Mouse (Mus musculus) stomach, embryonic 14.5 days (tissue): ENCODE results near the gene Sdc4. TPM values are rescaled to one million over a fixed set of nuclear protein-coding genes. Genes with fewer than 3 reads are reported as not detected.
A peak's percentile ranks its signal among the peaks of the same experiment; 100 is the strongest.

Experiments used
- ATAC-seq: fragments of 200-750 bp; cut with Nextera tagmentation; 2 replicates; pipeline ENCODE4 v1.8.0; 2017; ENCODE audit warnings: low read depth, moderate TSS enrichment; ENCODE audit not compliant: insufficient number of reproducible peaks, insufficient read depth, low FRiP score
- H3K27ac ChIP-seq: fragments of 300-500 bp; sonication (generic); 2 replicates; pipeline ENCODE4 v1.5.1; 2014; ENCODE audit warnings: mild to moderate bottlenecking, low read length, moderate library complexity, mixed read lengths
- H3K27me3 ChIP-seq: fragments of 300-500 bp; sonication (generic); 2 replicates; pipeline ENCODE4 v1.6.1; 2014; ENCODE audit warnings: low read length, control low read depth, mixed read lengths; ENCODE audit not compliant: control insufficient read depth, insufficient read depth
- H3K36me3 ChIP-seq: fragments of 300-500 bp; sonication (generic); 2 replicates; pipeline ENCODE4 v1.6.1; 2014; ENCODE audit warnings: mild to moderate bottlenecking, control low read depth, low read length, moderate library complexity, mixed read lengths; ENCODE audit not compliant: control insufficient read depth, insufficient read depth
- H3K4me1 ChIP-seq: fragments of 300-500 bp; sonication (generic); 2 replicates; pipeline ENCODE4 v1.6.1; 2014; ENCODE audit warnings: low read length, control low read depth, mixed read lengths; ENCODE audit not compliant: control insufficient read depth, insufficient read depth
- H3K4me2 ChIP-seq: fragments of 300-500 bp; sonication (generic); replicated peaks from 2 replicates; pipeline ENCODE4 v1.6.1; 2014; ENCODE audit warnings: low read depth, low read length, control low read depth
- H3K4me3 ChIP-seq: fragments of 300-500 bp; sonication (generic); 2 replicates; pipeline ENCODE4 v1.5.1; 2014; ENCODE audit warnings: low read depth, low read length, control low read depth
- H3K9ac ChIP-seq: fragments of 300-500 bp; sonication (generic); replicated peaks from 2 replicates; pipeline ENCODE4 v1.6.1; 2014; ENCODE audit warnings: low read depth, mild to moderate bottlenecking, control low read depth, low read length, moderate library complexity, mixed read lengths
- H3K9me3 ChIP-seq: fragments of 300-500 bp; sonication (generic); 2 replicates; pipeline ENCODE4 v1.6.1; 2016; ENCODE audit warnings: low read depth, low read length, control low read depth; ENCODE audit not compliant: control insufficient read depth
- WGBS: fragments of 180-500 bp; shearing (Covaris S2); extraction: QIAGEN DNeasy Blood & Tissue Kit; methylation state at CpG from one replicate; pipeline ENCODE4 v1.1.7; 2014; 5-methylcytosine and 5-hydroxymethylcytosine counted together
- polyA plus RNA-seq: library from polyadenylated mRNA; unstranded; fragments of >200 nt; fragmentation: Nextera tagmentation; extraction: Ambion mirVana; gene quantifications from 2 replicates; pipeline ENCODE4 v1.2.1, GENCODE M21; 2014

Gene Sdc4
- polyA plus RNA-seq = 104 and 120 TPM in 2 replicates

GRCm38 (mm10) chr2:164443460-164444000 is at the start of gene Sdc4:
Gene Sdc4 (minus strand): TSS chr2:164443887.
- peak within 1 kb of the TSS; percentile 65 for H3K4me2 ChIP-seq
- no peaks in the 10 kb centered on the region for H3K36me3 ChIP-seq
- peaks cover 26% of the 10 kb centered on the region; the same call in 1 of the 2 replicates for H3K4me1 ChIP-seq
- peak within 1 kb of the TSS; percentile 69 for H3K27ac ChIP-seq
- peak within 1 kb of the TSS; percentile 82 for H3K9ac ChIP-seq
- H3K27me3 ChIP-seq = no peaks in the 10 kb centered on the region
- WGBS = 10% methylated on average over 18 of the region's 18 CpGs
- H3K9me3 ChIP-seq = no peaks in the 10 kb centered on the region
- H3K4me3 ChIP-seq = peak within 1 kb of the TSS; percentile 64
- no peak; the same call in 1 of the 2 replicates for ATAC-seq

- no peak overlapping the region for H3K9ac ChIP-seq
- H3K27ac ChIP-seq = no peak overlapping the region
- WGBS = 74% methylated on average over 9 of the region's 9 CpGs
- H3K27me3 ChIP-seq = no peaks in the 10 kb centered on the region
- no peak for ATAC-seq
- no peaks in the 10 kb centered on the region; the same call in 1 of the 2 replicates for H3K36me3 ChIP-seq
- no peak overlapping the region for H3K4me3 ChIP-seq
- no peaks in the 10 kb centered on the region for H3K9me3 ChIP-seq
- H3K4me2 ChIP-seq = no peak overlapping the region
- peaks cover 12% of the 10 kb centered on the region; the same call in 1 of the 2 replicates for H3K4me1 ChIP-seq
Measured at GRCm38 (mm10) chr2:164487812-164488211, 44.1 kb upstream of the Sdc4 start.

DNA sequence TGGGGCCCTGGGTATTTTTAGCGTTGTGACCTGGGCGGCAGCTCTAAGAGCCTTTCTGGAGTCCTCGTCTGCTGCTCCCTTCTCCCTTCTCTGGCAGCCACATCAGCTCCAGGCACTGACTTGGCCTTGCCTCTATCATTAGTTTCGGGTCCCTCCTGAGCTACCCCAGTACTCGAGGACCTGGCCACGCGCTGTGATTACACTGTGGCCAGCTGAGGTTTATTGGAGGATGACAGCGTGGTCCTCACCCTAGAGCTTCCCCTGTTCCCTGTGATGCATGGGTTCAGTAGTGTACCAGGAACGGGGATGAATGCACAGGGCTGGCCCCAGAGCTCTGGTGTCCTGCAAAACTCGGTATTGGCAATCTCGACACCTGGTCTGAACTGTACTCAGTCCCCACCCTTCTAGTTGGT is 43.4 kb upstream of the Sdc4 start:
- H3K36me3 ChIP-seq = no peaks in the 10 kb centered on the region; the same call in 1 of the 2 replicates
- H3K4me2 ChIP-seq = peak overlapping the region; percentile 94
- ATAC-seq = no peak
- no peak overlapping the region for H3K27ac ChIP-seq
- H3K27me3 ChIP-seq = no peaks in the 10 kb centered on the region
- peak overlapping the region; percentile 37 for H3K9ac ChIP-seq
- H3K9me3 ChIP-seq = no peaks in the 10 kb centered on the region
- H3K4me1 ChIP-seq = peaks cover 12% of the 10 kb centered on the region; the same call in 1 of the 2 replicates
- H3K4me3 ChIP-seq = peak overlapping the region; percentile 55
- 9% methylated on average over 11 of the region's 11 CpGs for WGBS

DNA sequence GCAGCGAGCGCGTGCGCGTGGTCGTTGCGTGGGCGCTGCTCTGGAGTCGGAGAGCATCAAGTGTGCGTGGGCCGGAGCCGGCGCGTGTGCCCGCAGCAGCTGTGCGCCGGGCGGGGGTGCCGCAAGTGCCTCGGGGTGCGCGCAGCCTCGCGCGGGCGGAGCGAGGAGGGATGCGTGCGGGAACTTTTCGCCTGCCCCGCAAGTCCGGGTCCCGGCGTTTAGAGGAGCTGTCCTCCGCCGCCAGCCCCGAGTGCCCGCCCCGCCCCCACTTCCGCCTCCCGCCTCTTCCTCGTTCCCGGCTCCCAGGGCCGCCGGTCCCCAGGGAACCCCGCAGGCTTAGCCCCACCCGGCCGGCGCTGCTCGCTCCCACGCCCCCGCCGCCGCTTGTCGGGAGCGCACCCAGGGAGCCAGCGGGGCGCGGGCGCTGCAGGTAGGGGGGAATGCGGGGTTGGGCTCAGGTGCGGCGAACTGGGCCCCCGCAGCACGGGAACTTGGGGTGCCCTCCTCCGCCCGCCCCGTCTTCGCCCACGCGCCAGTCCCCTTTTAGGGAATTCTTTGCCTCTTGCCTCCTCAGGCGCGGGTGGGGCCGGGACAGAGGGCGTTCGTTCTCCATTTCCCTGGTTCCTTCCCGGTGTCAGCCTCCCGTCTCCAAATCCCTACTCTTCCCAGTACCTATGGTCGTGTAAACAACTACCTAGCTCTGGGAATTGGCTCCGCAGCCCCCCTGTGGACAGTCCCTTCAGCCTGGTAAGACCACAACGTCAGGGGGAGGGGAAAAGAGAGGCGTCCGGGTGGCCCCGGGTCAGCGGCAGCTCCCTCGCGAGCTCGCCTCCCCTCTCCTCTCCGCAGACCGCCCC is 42.8 kb upstream of the Sdc4 start:
- no peak overlapping the region for H3K27ac ChIP-seq
- peak overlapping the region; percentile 94 for H3K4me2 ChIP-seq
- WGBS = under 1% methylated on average over 90 of the region's 90 CpGs
- H3K36me3 ChIP-seq = no peaks in the 10 kb centered on the region; the same call in 1 of the 2 replicates
- H3K4me1 ChIP-seq = peaks cover 12% of the 10 kb centered on the region; the same call in 1 of the 2 replicates
- no peaks in the 10 kb centered on the region for H3K9me3 ChIP-seq
- peak overlapping the region; percentile 37 for H3K9ac ChIP-seq
- no peaks in the 10 kb centered on the region for H3K27me3 ChIP-seq
- ATAC-seq = peak; percentile 63
- peak overlapping the region; percentile 55 for H3K4me3 ChIP-seq

GRCm38 (mm10) chr2:164485681-164486257 is 42.1 kb upstream of the Sdc4 start, which contains the start of gene Dbndd2:
Gene Dbndd2 (plus strand): TSS chr2:164486106.
- Histone ChIP-seq H3K9me3 (no peaks in the 10 kb centered on the region), H3K4me2 (peak within 1 kb of the TSS; percentile 94), H3K27me3 (no peaks in the 10 kb centered on the region), H3K4me3 (peak within 1 kb of the TSS; percentile 55), H3K4me1 (peaks cover 12% of the 10 kb centered on the region; the same call in 1 of the 2 replicates), H3K9ac (peak within 1 kb of the TSS; percentile 37), H3K36me3 (no peaks in the 10 kb centered on the region; the same call in 1 of the 2 replicates), H3K27ac (no peak within 1 kb of the TSS)
- 4% methylated on average over 26 of the region's 26 CpGs for WGBS
- peak; percentile 57; the same call in 1 of the 2 replicates for ATAC-seq

GRCm38 (mm10) chr2:164473624-164474023 is 29.9 kb upstream of the Sdc4 start, which contains the start of gene Trp53tg5:
Gene Trp53tg5 (minus strand): TSS chr2:164473724.
- no peak within 1 kb of the TSS for H3K4me2 ChIP-seq
- no peaks in the 10 kb centered on the region for H3K4me1 ChIP-seq
- no peak within 1 kb of the TSS for H3K27ac ChIP-seq
- no peaks in the 10 kb centered on the region for H3K9me3 ChIP-seq
- 87% methylated on average over 6 of the region's 6 CpGs for WGBS
- no peak for ATAC-seq
- no peaks in the 10 kb centered on the region; the same call in none of the 2 replicates for H3K36me3 ChIP-seq
- H3K9ac ChIP-seq = no peak within 1 kb of the TSS
- H3K4me3 ChIP-seq = no peak within 1 kb of the TSS
- no peaks in the 10 kb centered on the region for H3K27me3 ChIP-seq

GRCm38 (mm10) chr2:164470254-164470653 is 26.6 kb upstream of the Sdc4 start:
- Histone ChIP-seq H3K4me3 (no peak overlapping the region), H3K4me2 (no peak overlapping the region), H3K9ac (no peak overlapping the region), H3K27ac (no peak overlapping the region), H3K4me1 (no peaks in the 10 kb centered on the region), H3K27me3 (no peaks in the 10 kb centered on the region), H3K36me3 (peaks cover 3% of the 10 kb centered on the region), H3K9me3 (no peaks in the 10 kb centered on the region)
- ATAC-seq = no peak
- 32% methylated on average over 10 of the region's 10 CpGs for WGBS

GRCm38 (mm10) chr2:164466787-164467186 is 23.1 kb upstream of the Sdc4 start:
- no peak for ATAC-seq
- Histone ChIP-seq H3K36me3 (peaks cover 20% of the 10 kb centered on the region; the same call in 1 of the 2 replicates), H3K27ac (no peak overlapping the region), H3K27me3 (no peaks in the 10 kb centered on the region), H3K9ac (no peak overlapping the region), H3K4me3 (no peak overlapping the region), H3K9me3 (no peaks in the 10 kb centered on the region), H3K4me2 (no peak overlapping the region), H3K4me1 (peaks cover 5% of the 10 kb centered on the region)
- WGBS = 72% methylated on average over 5 of the region's 5 CpGs
